Mouse (Mus musculus): ENCODE data around the gene Rin2. TPM values are rescaled to one million over a fixed set of nuclear protein-coding genes. Genes with fewer than 3 reads are reported as not detected.

Rin2 gene
- polyA plus RNA-seq, 1 experiment from 2014 or later: 7.3 TPM

DNA sequence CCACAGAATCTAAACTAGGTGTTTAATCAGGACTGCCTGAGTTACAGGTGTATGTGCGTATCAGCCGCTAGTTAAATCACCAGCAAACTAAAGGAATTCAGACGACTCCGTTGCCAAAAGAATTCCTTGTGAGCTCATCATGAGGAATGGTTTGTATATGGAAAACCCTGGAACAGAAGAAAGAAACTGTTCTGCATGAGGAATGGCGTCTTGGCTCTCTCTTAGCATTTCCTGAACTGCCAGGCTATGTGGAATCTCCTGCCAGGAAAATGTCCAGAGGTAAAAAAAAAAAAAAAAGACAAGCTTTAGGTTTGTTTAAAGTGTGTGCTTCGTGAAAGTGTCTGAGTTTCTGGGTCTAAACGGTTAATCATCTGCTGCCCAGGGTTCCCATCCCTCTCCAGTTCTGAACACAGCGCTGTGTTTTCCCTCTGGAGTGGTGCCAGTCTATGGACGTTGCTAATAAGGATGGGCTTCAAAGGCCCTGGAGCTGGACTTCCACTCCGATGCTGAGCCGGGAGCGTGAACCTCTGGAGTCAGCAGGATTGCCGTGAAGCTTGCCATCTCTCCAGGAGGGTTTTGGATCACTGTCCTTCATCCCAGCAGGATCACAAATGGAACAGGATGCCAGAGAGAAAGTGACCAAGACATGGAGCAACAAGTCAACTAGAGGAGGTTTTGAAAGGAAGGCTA is 109.4 kb downstream of the Rin2 start:
- no peak for ATAC-seq
- no peaks in the 10 kb centered on the region for H3K9me3 ChIP-seq (replicated peaks)
- WGBS: 61% methylated on average over 13 of the region's 13 CpGs

DNA sequence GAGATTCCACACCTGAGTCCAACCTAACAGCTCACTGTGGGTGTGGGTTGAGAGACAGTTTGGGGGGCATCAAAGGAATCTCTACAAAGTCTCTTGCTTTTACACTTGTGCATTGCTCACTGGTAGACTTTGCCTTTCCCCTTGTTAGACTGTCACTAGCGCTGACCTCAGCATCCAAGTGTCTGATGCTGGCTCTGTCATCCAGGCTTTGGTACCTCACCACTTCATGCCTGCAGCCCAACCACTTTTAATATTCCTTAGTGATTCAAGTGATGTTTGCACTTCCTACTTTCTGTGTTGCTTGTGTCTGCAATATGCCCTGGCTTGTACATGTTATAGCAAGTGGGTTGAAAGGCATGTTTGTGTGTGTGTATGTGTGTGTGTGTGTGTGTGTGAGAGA is 109.9 kb downstream of the Rin2 start:
- H3K4me3 ChIP-seq: no peak overlapping the region
- H3K4me1 ChIP-seq: peaks cover 24% of the 10 kb centered on the region
- H3K4me2 ChIP-seq: no peak overlapping the region
- H3K27me3 ChIP-seq: no peaks in the 10 kb centered on the region
- WGBS: 95% methylated on average over 1 of the region's 1 CpGs
- no peak overlapping the region for H3K9ac ChIP-seq
- H3K9me3 ChIP-seq (replicated peaks): no peaks in the 10 kb centered on the region
- no peak overlapping the region for H3K27ac ChIP-seq
- ATAC-seq: no peak
- no peaks in the 10 kb centered on the region for H3K36me3 ChIP-seq (ENCODE audit: poor library complexity, severe bottlenecking)

More for the DNA sequence above, 109.4 kb downstream of the Rin2 start:
- H3K4me3 ChIP-seq: no peak overlapping the region
- H3K9ac ChIP-seq: no peak overlapping the region
- H3K27ac ChIP-seq: no peak overlapping the region
- peaks cover 24% of the 10 kb centered on the region for H3K4me1 ChIP-seq
- no peaks in the 10 kb centered on the region for H3K36me3 ChIP-seq (ENCODE audit: poor library complexity, severe bottlenecking)
- H3K4me2 ChIP-seq: no peak overlapping the region
- no peaks in the 10 kb centered on the region for H3K27me3 ChIP-seq

GRCm38 (mm10) chr2:145785758-145786617 is 111.0 kb downstream of the Rin2 start:
- no peaks in the 10 kb centered on the region for H3K27me3 ChIP-seq
- H3K9ac ChIP-seq: peak overlapping the region; percentile 53
- H3K27ac ChIP-seq: peak overlapping the region; percentile 11; the same call in 1 of the 2 replicates
- H3K9me3 ChIP-seq (replicated peaks): no peaks in the 10 kb centered on the region
- peak; percentile 73 for ATAC-seq
- peak overlapping the region; percentile 35 for H3K4me3 ChIP-seq
- H3K4me1 ChIP-seq: peaks cover 30% of the 10 kb centered on the region
- 1% methylated on average over 18 of the region's 18 CpGs for WGBS
- peak overlapping the region; percentile 60 for H3K4me2 ChIP-seq
- H3K36me3 ChIP-seq (ENCODE audit: poor library complexity, severe bottlenecking): no peaks in the 10 kb centered on the region

DNA sequence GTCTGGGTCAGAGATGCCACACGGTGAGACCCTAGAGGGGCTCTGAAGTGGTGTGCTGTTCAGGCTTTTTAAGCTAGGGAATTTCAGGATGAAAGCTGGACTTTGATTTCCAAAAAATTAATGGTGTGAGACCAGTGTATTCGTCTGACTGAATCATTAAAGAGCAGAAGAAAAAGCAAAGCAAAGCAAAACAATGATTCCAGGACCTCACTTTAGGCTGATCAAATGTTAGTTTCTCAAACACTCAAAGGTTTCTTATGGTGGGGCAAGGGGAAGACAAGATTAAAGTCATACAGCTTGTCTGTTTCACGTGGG is 111.6 kb downstream of the Rin2 start:
- H3K36me3 ChIP-seq (ENCODE audit: poor library complexity, severe bottlenecking): no peaks in the 10 kb centered on the region
- H3K27me3 ChIP-seq: no peaks in the 10 kb centered on the region
- H3K9ac ChIP-seq: peak overlapping the region; percentile 53
- ATAC-seq: no peak; the same call in 1 of the 2 replicates
- peak overlapping the region; percentile 35 for H3K4me3 ChIP-seq
- H3K4me2 ChIP-seq: peak overlapping the region; percentile 60
- peak overlapping the region; percentile 11; the same call in 1 of the 2 replicates for H3K27ac ChIP-seq
- 8% methylated on average over 3 of the region's 3 CpGs for WGBS
- peaks cover 30% of the 10 kb centered on the region for H3K4me1 ChIP-seq
- H3K9me3 ChIP-seq (replicated peaks): no peaks in the 10 kb centered on the region

DNA sequence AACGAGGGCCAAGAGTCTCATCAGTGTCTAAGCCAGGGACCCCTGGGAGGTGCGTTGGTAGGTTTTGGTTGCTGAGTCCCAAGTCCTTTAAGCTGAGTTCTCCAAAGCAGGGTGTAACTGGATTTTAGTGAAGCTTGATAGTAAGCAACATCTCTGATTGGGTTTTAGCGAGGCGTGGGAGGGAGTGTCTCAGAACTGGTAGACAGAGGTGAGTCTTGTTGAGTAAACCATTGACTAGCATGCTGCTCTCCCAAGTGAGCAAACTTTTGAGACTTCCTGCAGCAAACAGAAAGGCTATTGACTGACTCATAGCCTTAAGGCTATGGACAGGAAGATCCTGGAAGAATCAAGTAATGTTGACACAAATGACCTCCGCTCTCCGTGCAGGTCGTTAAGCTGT is 112.5 kb downstream of the Rin2 start:
- Histone ChIP-seq H3K4me2 (no peak overlapping the region), H3K9ac (no peak overlapping the region), H3K27ac (no peak overlapping the region), H3K4me3 (no peak overlapping the region), H3K9me3 (replicated peaks) (no peaks in the 10 kb centered on the region), H3K36me3 (ENCODE audit: poor library complexity, severe bottlenecking) (no peaks in the 10 kb centered on the region), H3K27me3 (no peaks in the 10 kb centered on the region), H3K4me1 (peaks cover 30% of the 10 kb centered on the region)
- no peak for ATAC-seq
- WGBS: 79% methylated on average over 7 of the region's 7 CpGs

DNA sequence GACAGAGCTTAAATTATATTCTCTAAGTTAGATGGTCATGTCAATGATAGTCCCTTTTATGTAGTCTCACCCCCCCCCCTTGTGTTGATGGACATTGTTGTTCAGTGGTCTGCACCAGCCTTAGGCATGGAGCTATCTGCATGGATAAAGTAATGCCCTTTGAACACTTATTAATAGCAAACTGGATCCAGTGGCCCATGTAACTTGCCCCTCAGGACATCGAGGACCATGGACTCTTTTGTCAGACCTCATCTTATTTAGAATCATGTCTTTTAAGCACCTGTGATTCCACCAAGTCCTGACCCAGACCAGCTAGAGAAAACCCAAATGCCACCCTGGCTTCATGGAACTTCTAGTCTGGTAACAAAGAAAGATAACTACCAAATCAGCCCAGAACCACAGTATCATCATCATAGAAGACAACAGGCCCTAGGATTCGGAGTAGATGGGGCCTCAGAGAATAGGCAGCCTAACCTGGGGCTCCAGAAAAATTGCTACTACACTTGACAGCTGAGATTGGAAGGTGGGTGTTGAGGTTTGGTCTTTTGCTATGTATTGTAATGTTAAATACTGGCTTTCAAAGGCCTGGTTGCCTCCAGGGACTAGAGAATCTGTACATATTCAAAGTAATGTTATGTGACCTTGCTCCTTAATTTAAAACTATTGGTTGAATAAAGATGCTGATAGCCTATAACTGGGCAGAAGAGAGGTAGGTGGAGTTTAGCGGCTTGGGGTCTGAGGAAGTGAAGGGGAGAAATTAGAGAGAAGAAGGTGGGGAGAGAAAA is 113.7 kb downstream of the Rin2 start:
- no peak overlapping the region for H3K27ac ChIP-seq

GRCm38 (mm10) chr2:145793702-145794101 is 118.7 kb downstream of the Rin2 start:
- Histone ChIP-seq H3K36me3 (ENCODE audit: poor library complexity, severe bottlenecking) (no peaks in the 10 kb centered on the region), H3K27ac (no peak overlapping the region), H3K4me3 (no peak overlapping the region), H3K9me3 (replicated peaks) (no peaks in the 10 kb centered on the region), H3K9ac (no peak overlapping the region), H3K4me1 (0 out of 2 replicates have a peak, but pooled peaks cover 6% of the 10 kb centered on the region), H3K4me2 (no peak overlapping the region), H3K27me3 (no peaks in the 10 kb centered on the region)
- WGBS: 59% methylated on average over 1 of the region's 1 CpGs
- ATAC-seq: no peak

More for the DNA sequence above, 113.7 kb downstream of the Rin2 start:
- ATAC-seq: no peak
- Histone ChIP-seq H3K9me3 (replicated peaks) (no peaks in the 10 kb centered on the region), H3K27me3 (no peaks in the 10 kb centered on the region), H3K9ac (no peak overlapping the region), H3K4me2 (no peak overlapping the region), H3K4me3 (no peak overlapping the region), H3K4me1 (peaks cover 30% of the 10 kb centered on the region), H3K36me3 (ENCODE audit: poor library complexity, severe bottlenecking) (no peaks in the 10 kb centered on the region)
- WGBS: 92% methylated on average over 3 of the region's 3 CpGs

DNA sequence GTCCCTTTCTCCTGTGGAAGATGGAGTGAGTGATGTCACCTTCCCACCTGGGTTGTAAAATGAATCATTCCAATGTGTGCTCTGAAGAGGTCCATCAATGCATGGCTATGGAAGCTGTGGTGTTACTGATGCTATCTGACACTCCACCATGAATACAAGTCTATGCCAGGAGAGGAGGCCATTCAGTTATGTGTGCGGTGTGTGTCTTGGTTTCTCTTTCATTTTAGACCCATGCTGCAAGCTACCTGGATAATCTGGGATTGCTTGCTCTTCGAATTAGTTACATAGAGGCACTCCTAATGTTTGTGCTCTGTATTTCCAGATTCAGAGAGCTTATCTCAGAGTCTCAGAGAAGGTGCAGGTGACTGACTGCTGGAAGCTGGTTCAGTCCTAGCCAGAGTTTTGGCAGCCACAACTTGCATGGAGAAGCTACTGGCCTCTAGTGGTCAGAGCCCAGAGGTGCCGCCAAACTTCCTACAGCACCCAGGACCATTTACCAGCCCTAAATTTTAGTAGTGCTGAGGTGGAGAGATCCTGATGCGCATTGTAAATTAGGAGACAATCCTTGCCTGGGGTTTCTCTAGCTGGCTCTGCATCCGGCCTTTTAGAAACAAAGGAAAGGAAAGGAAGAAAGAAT is 119.4 kb downstream of the Rin2 start:
- 38% methylated on average over 5 of the region's 5 CpGs for WGBS
- peak; percentile 65 for ATAC-seq
- H3K4me1 ChIP-seq: 0 out of 2 replicates have a peak, but pooled peaks cover 6% of the 10 kb centered on the region
- no peak overlapping the region for H3K27ac ChIP-seq
- no peak overlapping the region for H3K4me3 ChIP-seq
- H3K36me3 ChIP-seq (ENCODE audit: poor library complexity, severe bottlenecking): no peaks in the 10 kb centered on the region
- H3K4me2 ChIP-seq: no peak overlapping the region
- H3K27me3 ChIP-seq: no peaks in the 10 kb centered on the region
- no peaks in the 10 kb centered on the region for H3K9me3 ChIP-seq (replicated peaks)
- no peak overlapping the region for H3K9ac ChIP-seq

GRCm38 (mm10) chr2:145797851-145798250 is 122.8 kb downstream of the Rin2 start:
- Histone ChIP-seq H3K27me3 (no peaks in the 10 kb centered on the region), H3K9ac (no peak overlapping the region), H3K36me3 (ENCODE audit: poor library complexity, severe bottlenecking) (no peaks in the 10 kb centered on the region), H3K4me2 (no peak overlapping the region), H3K4me1 (no peaks in the 10 kb centered on the region), H3K27ac (no peak overlapping the region), H3K4me3 (no peak overlapping the region), H3K9me3 (replicated peaks) (no peaks in the 10 kb centered on the region)
- 95% methylated on average over 1 of the region's 1 CpGs for WGBS
- no peak for ATAC-seq

GRCm38 (mm10) chr2:145798954-145799353 is 123.9 kb downstream of the Rin2 start:
- Histone ChIP-seq H3K4me1 (no peaks in the 10 kb centered on the region), H3K27me3 (no peaks in the 10 kb centered on the region), H3K36me3 (ENCODE audit: poor library complexity, severe bottlenecking) (no peaks in the 10 kb centered on the region), H3K4me2 (no peak overlapping the region), H3K9ac (no peak overlapping the region), H3K27ac (no peak overlapping the region), H3K4me3 (no peak overlapping the region), H3K9me3 (replicated peaks) (no peaks in the 10 kb centered on the region)
- 73% methylated on average over 3 of the region's 3 CpGs for WGBS
- ATAC-seq: no peak

DNA sequence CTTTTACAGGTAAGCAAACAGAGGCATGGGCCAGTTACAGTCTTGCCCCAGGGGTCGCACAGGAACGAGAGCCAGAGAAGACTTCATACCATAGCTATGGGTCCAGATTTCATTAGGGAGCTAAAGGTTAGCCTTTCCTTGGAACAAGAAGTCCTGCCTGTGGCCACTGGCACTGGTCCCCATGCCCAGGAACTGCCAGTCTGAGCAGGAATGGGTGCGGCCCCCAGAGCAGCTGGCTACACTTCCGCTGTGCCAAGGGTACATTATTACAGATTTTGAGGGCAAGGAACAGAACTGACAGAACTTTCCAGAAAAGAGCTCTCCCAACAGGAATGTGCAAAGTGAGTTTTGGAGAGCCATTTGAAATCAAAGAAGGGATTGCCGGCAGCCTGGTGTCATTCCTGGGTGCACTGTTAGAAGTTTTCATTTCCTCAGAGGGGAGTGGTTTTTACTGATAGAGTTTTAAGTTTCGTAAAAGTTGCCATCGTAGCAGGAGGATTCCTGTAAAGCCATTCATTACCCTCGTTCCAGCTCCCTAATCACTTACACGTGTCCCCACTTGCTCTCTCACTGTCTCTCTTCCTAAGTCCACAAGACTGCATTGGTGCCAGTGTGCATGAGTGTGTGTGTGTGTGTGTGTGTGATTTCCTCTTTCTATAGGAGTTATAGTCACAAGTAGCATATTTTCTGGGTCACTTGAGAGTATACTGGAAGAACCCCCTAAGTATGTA is 126.5 kb downstream of the Rin2 start:
- Histone ChIP-seq H3K27me3 (no peaks in the 10 kb centered on the region), H3K9ac (no peak overlapping the region), H3K4me2 (no peak overlapping the region), H3K36me3 (ENCODE audit: poor library complexity, severe bottlenecking) (no peaks in the 10 kb centered on the region), H3K27ac (no peak overlapping the region), H3K4me3 (no peak overlapping the region), H3K9me3 (replicated peaks) (no peaks in the 10 kb centered on the region; the same call in 1 of the 2 replicates), H3K4me1 (no peaks in the 10 kb centered on the region)
- 89% methylated on average over 9 of the region's 9 CpGs for WGBS
- no peak for ATAC-seq

Data from forebrain, embryonic 13.5 days (tissue).